Mouse (Mus musculus): ENCODE results near the gene Nfu1. TPM values are rescaled to one million over a fixed set of nuclear protein-coding genes. Genes with fewer than 3 reads are reported as not detected.
"Not testable (repeated sequence)": the region's sequence is repeated elsewhere in the genome, so short reads cannot be mapped to it uniquely, and the experiment has no call there.

Nfu1 gene
- total RNA-seq, 2 experiments from 2014 or later: 76.6 to 86.9 TPM

DNA sequence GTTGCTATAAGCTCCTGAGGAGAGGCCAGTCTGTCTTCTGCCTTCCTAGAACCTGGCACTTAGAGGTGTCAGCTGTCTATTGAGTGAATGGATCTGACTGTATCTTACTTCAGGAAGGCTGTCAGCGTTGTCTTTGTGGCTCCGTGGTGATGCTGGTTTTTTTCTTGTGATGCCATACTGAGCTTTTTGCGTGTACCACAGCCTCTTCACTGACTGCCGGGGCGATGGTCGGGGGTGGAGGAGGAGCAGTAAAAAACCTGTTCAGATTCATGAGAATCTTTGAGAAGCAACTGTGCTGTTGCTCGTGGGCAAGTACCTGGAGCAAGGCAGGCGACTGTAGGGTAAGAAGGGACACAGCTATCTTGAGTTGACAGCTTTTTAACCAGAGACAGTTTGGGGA is 9.8 kb downstream of the Nfu1 start:
- no peak for DNase-seq (ENCODE audit: low spot score in 2 of 2)

DNA sequence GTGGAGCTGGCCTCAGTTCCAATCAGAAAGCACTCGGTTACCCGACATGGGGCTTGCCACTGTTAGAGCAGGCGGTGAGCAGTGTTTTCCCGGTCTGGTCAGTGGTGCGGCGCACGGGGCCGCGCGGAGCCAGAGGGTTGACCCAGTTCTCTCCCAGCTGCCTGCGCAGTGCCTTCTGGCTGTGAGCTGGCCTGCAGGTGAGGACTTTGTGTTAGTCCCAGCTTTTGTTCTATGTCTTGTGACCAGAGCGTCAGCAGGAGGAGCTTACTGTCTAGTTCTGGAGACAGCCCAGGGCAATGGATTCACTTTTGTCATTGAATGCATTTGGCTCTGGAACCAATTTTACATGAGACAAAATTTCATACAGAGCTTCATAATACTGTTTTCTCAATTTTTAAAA is 12.8 kb downstream of the Nfu1 start:
- no peak for DNase-seq (ENCODE audit: low spot score in 2 of 2)

DNA sequence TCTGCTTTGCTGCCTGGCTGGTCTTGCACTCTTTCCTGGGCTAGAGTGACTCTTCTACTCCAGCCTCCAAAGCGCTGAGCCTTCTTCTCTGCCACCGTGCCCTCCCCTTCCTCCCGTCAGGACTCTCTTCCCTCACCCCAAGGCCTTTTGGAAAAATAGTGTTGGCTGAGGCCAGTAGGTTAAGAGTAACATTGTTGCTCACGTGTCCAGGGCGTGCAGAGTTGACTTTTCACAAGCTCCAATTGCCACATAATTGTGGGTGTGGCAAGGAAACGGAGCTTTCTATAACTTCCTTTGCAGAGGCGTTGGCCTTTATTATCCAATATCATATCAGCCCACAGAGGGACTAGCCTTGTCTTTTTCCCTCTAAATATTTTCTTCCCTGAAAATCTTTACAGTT is 17.9 kb downstream of the Nfu1 start:
- DNase-seq (ENCODE audit: low spot score in 2 of 2): no peak

DNA sequence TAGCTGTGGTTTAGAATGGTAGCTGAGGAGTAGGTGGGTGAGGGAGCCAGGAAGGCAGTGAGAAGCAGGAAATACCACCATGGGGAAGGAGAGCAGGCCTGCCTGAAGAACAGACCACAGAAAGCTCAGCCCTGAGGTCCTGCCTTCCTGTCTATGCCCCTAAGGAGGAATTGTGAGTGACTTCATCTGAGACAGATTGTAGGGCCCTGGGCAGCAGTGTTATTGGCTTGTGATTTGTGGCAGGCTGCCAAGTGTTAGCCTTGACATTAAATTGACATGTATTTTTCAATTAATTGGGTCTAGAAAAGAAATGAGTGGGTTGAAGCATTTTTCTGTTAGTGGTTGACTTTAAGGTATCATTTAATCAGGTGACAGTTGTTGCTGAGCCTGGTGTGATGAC is 19.8 kb downstream of the Nfu1 start:
- DNase-seq (ENCODE audit: low spot score in 2 of 2): peak; percentile 27 to 36

DNA sequence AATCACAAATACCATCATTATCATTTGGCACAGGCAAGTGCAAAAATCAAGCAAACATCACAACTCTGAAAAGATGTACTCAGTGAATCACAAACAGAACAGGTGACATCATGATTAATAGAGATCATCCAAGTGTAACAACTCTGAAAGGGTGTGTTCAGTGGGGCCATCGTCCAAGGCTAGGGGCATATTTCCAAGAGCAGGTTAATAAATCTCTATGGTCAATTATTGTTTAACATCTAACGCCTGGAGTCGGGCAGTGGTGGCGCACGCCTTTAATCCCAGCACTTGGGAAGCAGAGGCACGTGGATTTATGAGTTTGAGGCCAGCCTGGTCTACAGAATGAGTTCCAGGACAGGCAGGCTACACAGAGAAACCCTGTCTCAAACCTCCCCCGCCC is 22.3 kb downstream of the Nfu1 start:
- DNase-seq (ENCODE audit: low spot score in 2 of 2): not testable (repeated sequence)

DNA sequence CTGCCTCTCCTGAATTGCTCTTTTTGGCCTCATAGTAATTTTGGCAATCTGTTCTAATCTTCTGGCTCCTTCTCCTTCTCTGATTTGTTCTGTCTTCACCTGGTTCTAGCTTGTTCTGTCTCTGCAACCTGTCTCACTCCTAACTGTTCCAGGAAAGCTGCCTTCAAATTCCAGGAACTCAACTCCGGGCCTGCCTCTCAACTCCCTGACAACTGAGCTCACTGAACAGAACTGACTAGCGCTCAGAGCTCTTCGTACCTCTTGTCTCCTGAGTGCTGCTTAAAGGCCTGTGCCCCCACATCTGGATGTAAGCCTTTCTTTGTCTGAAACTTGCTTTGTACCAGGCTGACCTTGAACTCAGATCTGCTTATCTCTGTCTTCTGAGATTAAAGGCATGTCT is 23.4 kb downstream of the Nfu1 start:
- no peak for DNase-seq (ENCODE audit: low spot score in 2 of 2)

DNA sequence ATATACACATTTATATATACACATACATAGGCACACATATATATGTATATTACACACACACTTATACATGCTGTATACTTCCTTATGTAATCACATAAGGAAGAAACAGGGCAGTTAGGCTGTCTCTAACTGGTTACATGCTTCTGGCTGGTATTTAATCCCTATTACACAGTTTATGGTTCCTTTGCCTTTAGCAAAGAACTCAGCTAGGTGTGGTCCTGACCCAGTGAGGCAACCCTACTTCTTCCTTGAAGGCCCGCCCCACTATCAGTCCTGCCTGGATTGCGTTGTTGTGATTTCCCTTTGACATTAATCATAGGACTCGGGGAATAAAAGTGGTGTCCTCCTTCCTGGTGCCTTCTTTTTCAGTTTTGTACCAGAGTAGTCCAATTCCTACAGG is 25.4 kb downstream of the Nfu1 start:
- no peak for DNase-seq (ENCODE audit: low spot score in 2 of 2)

DNA sequence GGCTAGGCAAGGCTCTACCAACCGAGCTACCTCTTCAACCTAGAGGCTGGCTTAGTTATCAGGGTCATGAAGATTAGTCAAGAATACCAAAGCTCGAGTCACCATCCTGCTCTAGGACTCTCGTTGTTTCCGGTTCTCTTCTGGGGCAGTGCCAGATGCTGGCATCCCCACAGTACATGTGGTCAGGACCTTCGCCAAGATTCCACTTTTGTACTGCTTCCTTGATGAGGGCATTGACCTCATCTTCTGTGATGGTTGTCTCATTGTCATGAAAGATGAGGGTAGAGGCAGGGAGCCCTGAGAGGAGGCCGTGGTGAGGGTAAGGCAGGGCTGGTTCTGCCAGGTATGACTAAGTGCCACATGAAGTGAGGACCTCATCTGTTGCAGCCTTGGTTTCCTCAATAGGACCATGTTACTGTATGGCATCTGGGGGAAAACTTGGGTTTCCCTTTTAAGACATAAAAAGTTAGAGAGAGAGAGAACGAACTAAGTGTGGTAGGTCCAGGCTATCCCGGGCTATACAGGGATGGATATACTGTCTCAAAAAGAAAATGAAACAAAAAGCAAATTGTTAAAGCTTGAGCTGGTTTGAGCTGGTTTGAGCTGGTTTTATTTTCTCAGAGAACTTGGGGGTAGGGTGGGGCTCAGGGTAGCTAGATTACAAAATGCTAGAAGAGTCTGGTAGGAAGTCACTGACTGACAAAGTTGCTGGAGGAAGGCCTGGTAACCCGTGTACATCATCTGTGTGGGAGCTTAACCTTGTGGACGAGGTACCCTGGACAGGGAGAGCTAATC is 29.0 kb downstream of the Nfu1 start:
- no peak for DNase-seq (ENCODE audit: low spot score in 2 of 2)

DNA sequence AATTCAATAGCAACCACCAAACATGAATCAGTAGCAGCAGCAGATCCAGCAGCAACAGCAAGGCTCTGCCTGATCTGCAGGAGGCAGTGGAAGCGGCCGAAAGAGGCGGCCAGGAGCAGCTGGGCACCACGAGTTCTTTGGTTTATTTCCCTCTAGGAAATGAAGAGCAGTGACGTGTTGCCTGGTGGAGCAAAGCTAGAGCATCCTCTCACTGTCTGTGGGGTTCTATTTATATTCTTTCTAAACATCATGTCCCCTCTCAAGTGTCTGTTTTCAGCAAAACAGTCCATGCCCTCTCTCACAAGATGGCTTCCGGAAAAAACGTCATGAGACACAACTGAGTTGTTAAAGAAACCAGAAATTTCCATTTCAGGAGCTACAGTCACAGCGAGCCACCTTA is 30.1 kb downstream of the Nfu1 start:
- DNase-seq (ENCODE audit: low spot score in 2 of 2): no peak

DNA sequence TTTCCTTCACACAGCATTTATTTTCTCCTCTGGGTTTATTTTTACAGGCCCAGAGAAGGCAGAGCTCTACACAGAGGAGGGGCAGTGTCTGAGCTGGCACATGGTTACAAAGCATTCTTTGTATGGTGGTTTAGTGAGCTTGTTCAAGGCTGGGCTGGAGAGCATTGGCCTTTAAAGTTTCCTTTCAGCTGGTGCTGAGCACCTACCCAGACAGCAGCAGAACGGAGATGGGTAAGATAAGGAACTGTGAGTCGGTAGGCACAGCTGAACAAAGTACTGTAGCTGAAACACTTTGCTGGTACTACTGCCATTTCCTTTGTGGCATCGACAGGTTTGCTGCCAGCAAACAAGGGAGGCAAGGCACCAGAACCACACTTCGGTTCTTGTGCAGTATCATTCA is 31.9 kb downstream of the Nfu1 start:
- peak in 1 of 2 experiments; percentile 18 for DNase-seq (ENCODE audit: low spot score in 2 of 2)

DNA sequence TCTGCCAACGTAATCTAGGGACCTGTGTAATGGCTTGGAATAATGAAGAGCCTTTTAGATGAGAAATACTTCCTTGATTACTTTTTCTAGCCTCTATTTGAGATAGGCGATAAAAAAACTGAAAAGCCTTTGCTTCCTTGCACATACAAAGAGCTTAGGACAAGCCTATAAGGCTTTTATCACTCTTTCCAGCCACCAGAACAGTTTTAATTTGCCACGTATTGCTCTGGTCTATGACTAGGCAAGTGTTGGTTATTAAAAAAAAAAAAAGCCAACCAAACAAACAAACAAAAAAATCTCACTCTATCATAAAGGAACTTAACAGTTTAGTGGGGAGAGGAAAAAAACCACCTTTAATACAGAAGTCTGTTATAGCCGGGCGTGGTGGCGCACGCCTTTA is 32.4 kb downstream of the Nfu1 start:
- DNase-seq (ENCODE audit: low spot score in 2 of 2): no peak

DNA sequence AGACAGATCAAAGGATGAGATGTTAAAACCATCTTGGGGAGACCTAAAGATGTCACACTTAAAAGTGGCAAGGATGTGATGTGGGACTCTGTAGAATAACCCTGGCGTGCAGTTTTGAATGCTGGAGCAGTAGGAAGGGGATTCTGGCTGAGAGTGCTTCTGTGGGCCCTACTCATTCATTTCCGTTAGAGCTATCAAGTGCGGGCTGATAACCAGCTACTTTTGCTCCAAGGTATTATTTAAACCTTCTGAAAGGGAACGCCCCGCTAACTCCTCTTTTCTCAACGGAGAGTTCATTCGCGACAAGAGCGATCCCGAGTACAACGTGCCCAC is 32.9 kb downstream of the Nfu1 start:
- no peak for DNase-seq (ENCODE audit: low spot score in 2 of 2)

DNA sequence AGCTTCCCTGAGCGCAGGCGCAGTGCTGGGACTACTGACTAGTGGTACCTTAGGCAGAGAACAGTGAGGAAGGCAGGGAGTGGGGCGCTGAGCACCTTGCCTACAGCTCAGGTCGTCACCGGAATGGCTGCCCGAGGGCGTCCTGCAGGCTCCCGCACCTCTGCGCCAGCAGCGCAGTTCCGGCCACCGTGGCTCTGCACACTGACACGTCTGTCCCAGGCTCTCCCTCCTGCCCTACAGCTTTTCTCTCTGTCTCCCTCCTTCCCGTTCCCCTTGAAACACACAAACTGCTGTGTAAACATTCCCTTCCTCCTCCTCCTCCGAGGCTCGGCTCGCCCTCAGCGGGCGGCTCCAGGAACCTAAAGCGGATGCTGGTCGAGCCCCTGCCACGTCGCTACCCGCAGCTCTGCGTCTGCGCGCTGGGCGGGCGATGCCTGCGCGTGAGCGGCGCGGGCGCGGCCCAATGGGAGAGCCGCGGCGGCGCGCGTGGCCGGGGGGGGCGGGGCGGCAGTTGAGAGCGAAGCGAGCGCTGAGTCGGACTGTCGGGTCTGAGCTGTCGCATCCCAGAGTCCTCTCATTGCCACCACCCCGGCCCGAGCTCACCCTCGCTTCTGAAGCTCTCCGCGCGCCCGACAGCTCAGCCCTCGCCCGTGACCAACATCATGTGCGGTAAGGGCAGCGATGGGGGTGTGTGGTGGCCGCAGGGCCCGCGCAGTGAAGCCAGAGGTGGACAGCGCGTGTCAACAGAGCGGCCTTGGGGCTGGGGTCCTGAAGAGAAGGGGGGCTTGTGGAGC is 33.5 kb downstream of the Nfu1 start, which contains the start of gene Gfpt1:
TSS of gene Gfpt1 (plus strand) at position 510 of the 794 bp plus-strand sequence.
- DNase-seq (ENCODE audit: low spot score in 2 of 2): peak; percentile 96 to 97

DNA sequence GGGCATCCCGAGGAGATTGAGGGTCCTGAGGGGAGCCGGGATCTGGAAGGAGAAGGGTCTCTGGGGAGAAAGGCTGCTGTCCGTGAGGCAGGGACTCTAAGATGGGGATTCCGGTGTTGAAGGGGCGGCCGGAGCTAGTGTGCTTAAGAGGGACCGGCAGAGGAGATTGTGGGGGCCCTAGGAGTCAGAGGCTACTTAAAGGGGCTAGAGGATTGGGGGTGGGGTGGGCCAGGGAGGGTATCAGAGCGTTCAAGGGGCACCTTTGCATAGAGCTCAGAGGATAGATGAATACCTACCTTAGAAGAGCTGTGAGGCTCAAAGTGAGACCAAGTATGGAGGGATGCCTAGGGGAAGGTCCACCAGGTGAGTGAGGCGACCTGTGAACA is 34.1 kb downstream of the Nfu1 start:
- DNase-seq (ENCODE audit: low spot score in 2 of 2): no peak

DNA sequence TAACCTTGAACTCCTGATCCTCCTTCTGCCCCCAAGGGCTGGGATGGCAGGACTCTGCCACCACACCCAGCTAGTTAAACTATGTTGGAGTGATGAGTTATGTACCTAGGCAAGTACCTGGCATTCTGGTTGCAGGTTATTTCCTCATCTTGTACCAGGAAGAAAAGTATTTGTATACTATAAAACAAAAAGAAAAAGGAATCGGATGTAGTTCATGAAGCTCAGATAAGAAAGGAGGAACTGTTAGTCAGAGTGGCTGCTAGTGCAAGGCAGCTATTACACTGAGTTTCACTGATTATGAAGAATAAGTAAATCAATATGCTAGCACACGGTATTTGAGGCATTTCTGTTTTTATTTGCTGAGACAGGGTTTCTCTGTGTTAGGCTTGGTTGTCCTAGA is 35.9 kb downstream of the Nfu1 start:
- no peak for DNase-seq (ENCODE audit: low spot score in 2 of 2)

DNA sequence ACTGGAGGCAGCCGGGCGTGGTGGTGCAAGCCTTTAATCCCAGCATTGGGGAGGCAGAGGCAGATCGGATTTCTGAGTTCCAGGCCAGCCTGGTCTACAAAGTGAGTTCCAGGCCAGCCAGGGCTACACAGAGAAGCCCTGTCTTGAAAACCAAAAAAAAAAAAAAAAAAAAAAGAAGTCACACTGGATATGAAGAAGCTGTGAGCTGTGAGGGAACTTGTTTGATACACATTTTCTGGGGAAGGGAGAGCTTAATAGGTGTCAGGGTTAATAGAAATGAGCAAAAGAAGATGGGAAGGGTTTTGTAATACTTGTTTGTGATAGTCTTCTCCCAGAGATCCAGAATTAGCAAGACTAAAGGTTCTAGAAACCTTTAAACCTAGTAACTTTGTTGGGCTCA is 36.5 kb downstream of the Nfu1 start:
- DNase-seq (ENCODE audit: low spot score in 2 of 2): no peak

DNA sequence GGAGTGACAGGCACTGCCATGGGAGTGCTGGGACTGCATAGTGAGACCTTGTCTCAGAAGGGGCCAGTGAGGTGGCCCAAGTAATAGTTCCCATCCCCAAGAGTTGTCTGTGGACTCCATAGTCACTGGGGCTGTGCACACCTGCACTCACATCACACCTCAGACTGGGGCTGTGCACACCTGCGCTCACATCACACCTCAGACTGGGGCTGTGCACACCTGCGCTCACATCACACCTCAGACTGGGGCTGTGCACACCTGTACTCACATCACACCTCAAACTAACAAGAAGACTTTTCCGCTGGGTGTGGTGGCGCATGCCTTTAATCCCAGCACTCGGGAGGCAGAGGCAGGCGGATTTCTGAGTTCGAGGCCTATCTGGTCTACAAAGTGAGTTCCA is 39.7 kb downstream of the Nfu1 start:
- not testable (repeated sequence) for DNase-seq (ENCODE audit: low spot score in 2 of 2)

DNA sequence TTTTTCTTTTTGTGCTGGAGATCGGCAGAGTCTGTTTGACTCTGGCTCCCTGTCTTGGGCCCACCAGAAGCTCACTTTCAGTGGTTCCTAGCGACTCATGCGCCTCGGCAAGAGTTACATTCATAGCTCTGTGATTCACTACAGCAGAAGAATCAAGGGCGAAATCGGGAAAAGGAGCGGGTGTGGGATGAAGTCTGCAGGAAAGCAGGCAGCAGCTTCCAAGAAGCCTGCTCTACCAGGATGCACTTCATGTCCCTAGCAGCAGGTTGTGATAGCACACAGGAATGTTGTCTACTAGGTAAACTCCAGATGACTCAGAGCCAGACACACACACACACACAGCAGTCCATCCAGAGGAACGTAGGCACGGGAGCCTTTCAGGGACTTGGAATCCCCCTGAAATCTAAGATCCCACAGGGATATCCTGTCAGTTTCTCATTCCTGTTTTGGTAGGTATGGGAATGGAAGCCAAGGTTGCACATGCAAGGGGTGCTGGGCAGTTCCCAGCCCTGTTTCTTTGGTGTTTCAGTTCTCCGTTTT is 42.9 kb downstream of the Nfu1 start:
- no peak for DNase-seq (ENCODE audit: low spot score in 2 of 2)

DNA sequence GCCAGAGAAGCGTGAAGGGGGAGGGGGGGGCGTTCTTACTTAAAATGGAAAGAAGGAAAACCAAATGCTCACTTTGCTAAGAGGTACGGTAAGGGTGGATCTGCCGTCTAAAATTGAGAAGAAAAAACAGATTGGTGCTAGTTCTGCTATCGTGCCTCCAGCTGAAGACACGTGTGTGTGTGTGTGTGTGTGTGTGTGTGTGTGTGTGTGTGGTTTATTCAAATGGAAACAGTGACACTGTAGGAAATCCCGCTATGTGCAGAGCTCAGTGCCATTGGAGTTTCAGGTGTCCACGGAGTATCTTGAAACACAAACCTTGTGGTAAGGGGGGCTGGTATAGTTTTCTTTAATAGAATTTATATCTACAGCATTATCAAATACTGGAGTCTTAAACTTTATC is 45.2 kb downstream of the Nfu1 start:
- DNase-seq (ENCODE audit: low spot score in 2 of 2): no peak

DNA sequence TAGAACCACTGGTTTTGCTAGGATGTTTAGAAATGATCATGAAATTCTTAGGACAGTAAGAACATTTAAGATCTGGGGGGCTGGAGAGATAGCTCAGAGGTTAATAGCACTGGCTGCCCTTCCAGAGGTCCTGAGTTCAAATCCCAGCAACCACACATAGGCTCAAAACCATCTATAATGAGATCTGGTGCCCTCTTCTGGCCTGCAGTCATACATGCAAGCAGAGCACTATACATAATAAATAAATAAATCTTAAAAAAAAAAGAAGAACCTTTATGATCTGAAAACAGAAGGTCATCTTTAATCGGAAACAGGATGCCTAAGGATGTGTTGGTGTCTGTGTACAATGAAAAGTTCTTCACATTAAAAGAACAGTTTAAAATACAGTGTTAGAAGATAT is 50.7 kb downstream of the Nfu1 start:
- no peak for DNase-seq (ENCODE audit: low spot score in 2 of 2)

DNA sequence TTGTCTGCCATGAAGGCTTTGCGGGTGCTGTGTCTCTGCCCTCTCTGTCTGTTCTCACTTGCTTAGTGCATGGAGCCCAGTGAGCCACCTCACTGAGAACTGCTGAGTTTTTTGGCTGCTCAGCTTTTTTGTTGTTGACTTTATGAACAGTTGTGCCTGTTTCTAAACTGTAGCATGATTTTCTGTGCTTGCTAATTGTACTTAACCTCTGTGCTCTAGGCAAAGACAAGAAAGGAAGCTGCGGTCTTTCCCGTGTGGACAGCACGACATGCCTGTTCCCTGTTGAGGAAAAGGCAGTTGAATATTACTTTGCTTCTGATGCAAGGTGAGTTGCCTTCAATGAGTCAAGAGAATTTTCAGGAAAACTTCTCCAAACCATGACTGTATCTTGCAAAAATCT is 54.5 kb downstream of the Nfu1 start:
- no peak for DNase-seq (ENCODE audit: low spot score in 2 of 2)

DNA sequence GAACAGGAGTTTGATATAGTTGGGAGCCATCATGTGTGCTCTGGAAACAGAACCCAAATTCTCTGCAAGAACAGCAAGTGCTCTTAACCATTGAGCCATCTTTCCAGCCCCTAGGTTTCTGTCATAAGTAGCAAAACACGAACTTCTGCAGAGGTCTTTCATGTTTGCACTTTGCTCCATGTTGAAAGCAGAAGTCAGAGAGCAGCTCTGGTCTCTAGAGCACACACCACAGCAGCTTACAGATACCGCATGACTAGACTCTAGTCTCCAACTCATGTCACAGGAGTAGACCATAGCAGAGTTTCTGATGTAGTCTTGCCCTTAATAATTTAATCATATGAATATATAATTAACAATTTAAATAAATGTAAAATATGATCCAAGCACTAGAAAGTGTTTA is 59.2 kb downstream of the Nfu1 start:
- no peak for DNase-seq (ENCODE audit: low spot score in 2 of 2)
